Mouse (Mus musculus) right cerebral cortex, postnatal 4 days (tissue): ENCODE measurements around the gene Tmpo.

Source experiments
- DNase-seq: peaks from one replicate; pipeline ENCODE4 v3.0.0-alpha.2; 2022

The Tmpo gene

DNA sequence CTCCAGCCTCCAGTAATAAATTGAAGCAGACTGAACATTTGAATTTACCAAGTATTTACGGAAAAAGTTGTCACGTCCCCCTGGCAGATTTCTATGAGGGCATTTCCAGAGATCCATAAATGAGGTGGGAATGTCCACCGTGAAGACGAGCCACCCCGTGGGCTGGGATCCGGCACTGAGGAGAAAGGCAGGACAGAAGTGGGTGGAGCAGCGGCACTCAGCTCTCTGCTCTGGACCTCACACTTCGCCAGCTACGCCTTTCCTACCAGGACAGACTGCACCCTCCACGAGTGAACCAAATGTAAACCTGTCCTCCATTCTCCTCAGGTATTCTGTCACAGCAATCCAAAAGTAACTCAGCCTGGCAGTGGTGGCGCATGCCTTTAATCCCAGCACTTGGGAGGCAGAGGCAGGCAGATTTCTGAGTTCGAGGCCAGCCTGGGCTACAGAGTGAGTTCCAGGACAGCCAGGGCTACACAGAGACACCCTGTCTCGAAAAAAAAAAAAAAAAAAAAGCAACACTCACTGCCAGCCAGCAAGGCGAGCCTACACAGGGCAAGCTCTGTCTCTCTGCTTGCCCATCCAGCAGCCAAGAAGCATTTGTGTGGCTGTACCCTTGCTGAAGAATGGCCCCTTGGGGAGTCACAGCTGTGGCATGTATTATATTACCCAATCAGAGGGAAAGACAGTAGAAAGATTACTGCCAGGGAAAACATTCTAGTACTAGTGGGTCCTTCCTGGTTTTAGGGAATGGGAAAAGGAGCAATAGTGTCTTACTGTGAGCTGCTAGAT, 78.1 kb downstream of the Tmpo start:
- DNase-seq = no peak

GRCm38 (mm10) chr10:91101936-91102335, 79.2 kb downstream of the Tmpo start:
- DNase-seq = no peak

- no peak for DNase-seq
These were observed 81.0 kb downstream of the Tmpo start for GRCm38 (mm10) chr10:91100101-91100500.

DNA sequence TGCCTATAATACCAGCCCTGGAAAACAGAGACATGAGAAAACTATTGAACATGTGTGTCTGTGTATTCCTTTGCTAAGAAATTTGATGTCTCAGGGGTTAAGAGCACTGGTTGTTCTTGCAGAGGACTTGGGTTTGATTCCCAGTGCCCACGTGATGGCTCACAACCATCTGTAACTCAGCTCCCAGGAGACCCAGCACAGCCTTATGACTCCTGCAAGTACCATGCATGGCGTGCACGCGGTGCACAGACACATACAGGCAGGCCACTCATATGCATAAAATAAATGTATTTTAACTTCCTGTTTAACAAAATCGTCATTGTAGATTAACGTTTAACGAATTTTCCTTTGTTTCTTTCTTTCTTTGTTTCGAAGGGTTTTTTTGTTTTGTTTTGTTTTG, 83.1 kb downstream of the Tmpo start:
- DNase-seq = no peak
